Mouse (Mus musculus) embryonic facial prominence, embryonic 12.5 days (tissue): ENCODE measurements around the gene Angel2. TPM values are rescaled to one million over a fixed set of nuclear protein-coding genes. Genes with fewer than 3 reads are reported as not detected.

Source experiments
- ATAC-seq: fragments of 200-750 bp; cut with Nextera tagmentation; 2 replicates; pipeline ENCODE4 v1.8.0; 2017; ENCODE audit not compliant: insufficient number of reproducible peaks, insufficient read depth, low FRiP score, low TSS enrichment
- H3K27ac ChIP-seq: fragments of 300-500 bp; sonication (generic); 2 replicates; pipeline ENCODE4 v1.5.1; 2016; ENCODE audit warnings: mild to moderate bottlenecking
- H3K27me3 ChIP-seq: fragments of 300-500 bp; sonication (generic); 2 replicates; pipeline ENCODE4 v1.6.1; 2016; ENCODE audit warnings: mild to moderate bottlenecking, moderate library complexity
- H3K36me3 ChIP-seq: fragments of 300-500 bp; sonication (generic); 2 replicates; pipeline ENCODE4 v1.6.1; 2016; ENCODE audit warnings: mild to moderate bottlenecking
- H3K4me1 ChIP-seq: fragments of 300-500 bp; sonication (generic); 2 replicates; pipeline ENCODE4 v1.6.1; 2016
- H3K4me2 ChIP-seq: fragments of 300-500 bp; sonication (generic); replicated peaks from 2 replicates; pipeline ENCODE4 v1.6.1; 2016; ENCODE audit warnings: mild to moderate bottlenecking, moderate library complexity
- H3K4me3 ChIP-seq: fragments of 300-500 bp; sonication (generic); 2 replicates; pipeline ENCODE4 v1.5.1; 2016; ENCODE audit warnings: mild to moderate bottlenecking
- H3K9ac ChIP-seq: fragments of 300-500 bp; sonication (generic); 2 replicates; pipeline ENCODE4 v1.6.1; 2016; ENCODE audit warnings: mild to moderate bottlenecking, moderate library complexity
- H3K9me3 ChIP-seq: fragments of 300-500 bp; sonication (generic); 2 replicates; pipeline ENCODE4 v1.6.1; 2016; ENCODE audit warnings: mild to moderate bottlenecking, moderate library complexity
- WGBS: fragments of 180-500 bp; shearing (Covaris S2); methylation state at CpG from one replicate; pipeline ENCODE4 v1.1.7; 2016; 5-methylcytosine and 5-hydroxymethylcytosine counted together
- polyA plus RNA-seq: library from polyadenylated mRNA; unstranded; fragments of >200 nt; fragmentation: Nextera tagmentation; extraction: Ambion mirVana; gene quantifications from 2 replicates; pipeline ENCODE4 v1.2.1, GENCODE M21; 2016

Gene Angel2
- polyA plus RNA-seq, 1 experiment from 2014 or later, result 58.5 TPM

GRCm38 (mm10) chr1:190989437-190990082 lies 64.6 kb downstream of the Angel2 start:
- no peaks in the 10 kb centered on the region for H3K36me3 ChIP-seq
- no peak overlapping the region for H3K4me3 ChIP-seq
- no peaks in the 10 kb centered on the region for H3K9me3 ChIP-seq
- no peak overlapping the region for H3K27ac ChIP-seq
- no peak overlapping the region for H3K4me2 ChIP-seq
- no peak overlapping the region for H3K9ac ChIP-seq
- 84% methylated on average over 9 of the region's 9 CpGs for WGBS
- H3K27me3 ChIP-seq, result no peaks in the 10 kb centered on the region
- no peaks in the 10 kb centered on the region for H3K4me1 ChIP-seq
- ATAC-seq, result no peak

- WGBS, result 58% methylated on average over 7 of the region's 7 CpGs
- Histone ChIP-seq H3K4me2 (no peak overlapping the region), H3K36me3 (no peaks in the 10 kb centered on the region), H3K27ac (no peak overlapping the region), H3K9me3 (no peaks in the 10 kb centered on the region), H3K9ac (no peak overlapping the region), H3K4me1 (no peaks in the 10 kb centered on the region), H3K4me3 (no peak overlapping the region), H3K27me3 (no peaks in the 10 kb centered on the region)
- ATAC-seq, result no peak
These were observed 70.6 kb downstream of the Angel2 start for GRCm38 (mm10) chr1:190995548-190995947.

GRCm38 (mm10) chr1:190996346-190996877 lies 71.5 kb downstream of the Angel2 start:
- 73% methylated on average over 6 of the region's 6 CpGs for WGBS
- no peak overlapping the region for H3K4me2 ChIP-seq
- no peaks in the 10 kb centered on the region for H3K4me1 ChIP-seq
- no peak for ATAC-seq
- H3K9me3 ChIP-seq, result no peaks in the 10 kb centered on the region
- no peaks in the 10 kb centered on the region for H3K27me3 ChIP-seq
- H3K9ac ChIP-seq, result no peak overlapping the region
- no peaks in the 10 kb centered on the region for H3K36me3 ChIP-seq
- H3K27ac ChIP-seq, result no peak overlapping the region
- H3K4me3 ChIP-seq, result no peak overlapping the region

Other genes starting within 250 kb of the Angel2 start
- gene Rps6kc1, start 13.3 kb upstream of the Angel2 start, polyA plus RNA-seq, result 19.5 and 21.1 TPM in 2 replicates
- gene Vash2, start 54.2 kb downstream of the Angel2 start, polyA plus RNA-seq, result 77.9 and 82.5 TPM in 2 replicates
- 7.6 and 8.4 TPM in 2 replicates for gene Flvcr1, start 101.0 kb downstream of the Angel2 start, polyA plus RNA-seq
- not detected in 2 replicates for gene Spata45, start 111.5 kb downstream of the Angel2 start, polyA plus RNA-seq
- 16.1 and 17.7 TPM in 2 replicates for gene Tatdn3, start 137.8 kb downstream of the Angel2 start, polyA plus RNA-seq
- gene Nsl1, start 137.9 kb downstream of the Angel2 start, polyA plus RNA-seq, result 22.4 and 23.9 TPM in 2 replicates
- gene Batf3, start 172.7 kb downstream of the Angel2 start, polyA plus RNA-seq, result 10.8 and 11.5 TPM in 2 replicates
- not detected in 2 replicates for gene Fam71a, start 239.7 kb downstream of the Angel2 start, polyA plus RNA-seq